Mouse (Mus musculus): ENCODE measurements around the gene Rgs3. TPM values are rescaled to one million over a fixed set of nuclear protein-coding genes. Genes with fewer than 3 reads are reported as not detected.

Rgs3 gene
- total RNA-seq, 2 experiments from 2014 or later, result 6.5 to 11.3 TPM

DNA sequence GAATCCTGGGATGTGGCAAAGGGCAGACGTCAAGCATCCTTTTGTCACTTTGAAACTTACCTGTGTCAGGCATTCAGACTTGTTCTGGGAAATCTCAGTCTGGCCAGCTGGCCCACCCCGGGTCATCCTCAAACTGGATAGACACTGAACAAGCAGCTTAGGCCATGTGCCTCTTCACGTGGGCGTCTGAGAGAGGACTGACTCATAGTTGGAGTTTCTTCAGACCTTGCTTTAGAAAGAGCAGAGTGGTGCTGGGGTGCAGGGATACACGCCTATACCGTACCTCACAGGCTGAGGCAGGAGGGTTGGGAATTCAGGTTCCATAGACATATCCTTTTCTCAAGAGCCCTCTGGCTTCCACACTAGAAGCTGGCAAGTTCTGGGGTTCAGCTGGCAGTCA lies 15.9 kb upstream of the Rgs3 start:
- no peak for ATAC-seq (replicated peaks; ENCODE audit: poor library complexity, severe bottlenecking)

DNA sequence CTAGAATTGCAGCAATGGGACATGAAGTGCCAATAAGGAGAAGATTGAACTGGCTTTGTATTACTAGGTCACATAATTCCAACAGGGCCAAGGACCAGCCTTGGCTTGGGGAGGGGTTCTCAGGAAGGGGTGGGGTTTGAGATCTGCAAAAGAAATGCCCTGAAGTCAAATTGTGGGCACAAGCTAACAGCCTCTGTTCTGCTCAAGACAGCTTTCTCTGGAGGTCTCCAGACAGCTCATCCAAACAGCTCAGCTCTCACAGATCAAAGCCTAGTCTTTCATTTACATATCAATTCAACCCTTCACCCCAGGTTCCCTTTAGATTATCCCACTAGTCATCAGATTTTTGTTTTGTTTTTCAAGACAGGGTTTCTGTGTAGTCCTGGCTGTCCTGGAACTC lies 14.8 kb upstream of the Rgs3 start:
- ATAC-seq (replicated peaks; ENCODE audit: poor library complexity, severe bottlenecking), result no peak

DNA sequence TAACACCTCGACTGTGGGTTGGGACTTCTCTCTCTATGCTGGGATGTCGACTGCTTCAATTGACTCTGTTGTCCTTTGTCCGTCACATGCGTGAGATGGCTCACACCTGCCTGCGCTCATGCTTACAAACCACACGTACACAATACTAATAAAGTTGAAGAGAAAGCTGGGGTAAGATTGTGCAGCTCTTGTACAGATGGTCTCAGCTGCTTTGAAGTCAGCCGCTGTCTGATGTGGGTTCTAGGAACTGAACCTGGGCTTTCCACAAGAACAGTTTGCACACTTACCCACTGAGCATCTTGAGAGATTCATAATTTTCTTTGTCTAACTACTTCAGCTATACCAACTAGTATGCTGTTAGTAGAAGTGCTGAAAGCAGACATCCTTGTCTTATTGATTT lies 7.7 kb upstream of the Rgs3 start:
- no peak for ATAC-seq (replicated peaks; ENCODE audit: poor library complexity, severe bottlenecking)

DNA sequence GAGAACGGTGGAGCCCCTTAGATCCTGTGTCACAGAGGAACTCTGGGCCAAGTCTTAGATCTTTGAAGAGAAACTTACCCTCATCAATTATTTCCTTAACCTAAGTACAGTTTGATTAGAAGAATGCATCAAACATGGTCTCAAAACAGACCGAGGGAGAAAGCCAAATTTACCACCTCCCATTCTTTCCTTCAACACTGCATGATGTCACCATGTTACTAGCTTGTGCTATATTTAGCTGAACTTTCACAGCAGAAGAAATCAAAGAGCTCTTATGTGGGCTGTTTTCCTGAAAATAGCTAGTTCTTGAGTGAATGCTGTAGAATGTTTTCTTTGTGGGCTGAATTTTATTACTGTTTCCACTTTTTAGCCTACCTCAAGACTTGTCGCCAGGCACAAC lies 2.2 kb upstream of the Rgs3 start:
- ATAC-seq (replicated peaks; ENCODE audit: poor library complexity, severe bottlenecking), result no peak

DNA sequence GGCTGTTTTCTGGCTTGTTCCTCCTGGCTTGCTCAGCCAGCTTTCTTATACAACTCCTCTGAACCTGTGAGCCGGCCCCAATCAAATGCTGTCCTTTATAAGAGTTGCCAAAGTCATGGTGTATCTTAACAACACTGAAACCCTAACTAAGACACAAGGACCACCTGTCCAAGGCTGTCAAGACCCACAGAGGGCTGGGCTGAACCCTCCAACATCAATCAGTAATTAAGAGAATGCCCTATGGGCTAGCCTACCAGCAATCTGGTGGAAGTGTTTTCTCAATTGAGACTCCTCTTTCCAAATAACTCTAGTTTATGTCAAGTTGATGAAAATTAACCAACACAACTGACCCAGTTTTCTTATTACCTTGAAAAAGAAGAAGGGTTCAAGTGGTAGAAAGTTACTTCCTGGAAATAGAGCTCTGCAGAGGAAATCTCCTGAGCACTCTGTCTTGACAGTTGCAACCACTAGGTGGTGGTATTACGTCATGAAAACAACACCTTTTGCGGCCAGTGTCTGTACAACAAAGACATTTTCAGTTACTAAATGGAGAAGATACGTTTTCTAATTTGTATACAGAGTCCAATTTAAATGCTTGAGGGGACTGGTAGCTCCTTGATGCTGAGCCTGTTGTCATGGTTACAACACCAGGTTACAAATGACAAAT lies 1.4 kb downstream of the Rgs3 start:
- ATAC-seq (replicated peaks; ENCODE audit: poor library complexity, severe bottlenecking), result peak; percentile 94

DNA sequence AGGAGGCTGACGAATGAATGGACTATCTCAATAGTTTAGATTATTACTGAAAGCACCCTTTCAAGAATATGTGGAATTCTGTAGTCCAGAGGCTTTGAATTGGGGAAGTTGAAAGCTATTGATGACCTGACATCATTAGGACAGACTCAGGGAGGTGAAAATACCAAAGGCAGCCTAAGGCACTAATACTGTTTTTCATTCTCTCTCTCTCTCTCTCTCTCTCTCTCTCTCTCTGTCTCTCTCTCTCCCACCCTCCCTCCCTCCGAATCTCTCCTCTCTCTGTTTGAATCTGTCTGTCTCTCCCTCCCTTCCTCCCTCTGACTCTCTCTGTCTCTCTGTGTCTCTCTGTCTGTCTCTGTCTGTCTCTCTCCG lies 2.0 kb downstream of the Rgs3 start:
- ATAC-seq (replicated peaks; ENCODE audit: poor library complexity, severe bottlenecking), result no peak

DNA sequence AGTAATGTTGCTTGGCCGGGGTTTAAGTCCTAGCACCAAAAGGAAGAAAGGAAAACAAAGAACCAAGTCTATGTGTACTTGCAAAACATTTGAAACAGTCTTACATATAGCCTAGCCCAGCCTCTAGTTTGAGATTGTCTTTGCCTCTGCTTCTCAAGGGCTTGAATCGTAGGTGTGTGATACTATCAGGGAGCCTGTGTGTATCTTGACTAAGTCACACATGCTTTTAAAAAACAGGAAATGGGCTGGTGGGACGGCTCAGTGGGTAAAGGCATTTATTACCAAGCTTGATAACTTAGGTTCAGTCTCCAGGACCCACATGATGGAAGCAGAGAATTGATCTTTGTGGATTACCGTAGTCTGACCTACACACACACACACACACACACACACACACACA lies 2.4 kb downstream of the Rgs3 start:
- ATAC-seq (replicated peaks; ENCODE audit: poor library complexity, severe bottlenecking), result no peak

DNA sequence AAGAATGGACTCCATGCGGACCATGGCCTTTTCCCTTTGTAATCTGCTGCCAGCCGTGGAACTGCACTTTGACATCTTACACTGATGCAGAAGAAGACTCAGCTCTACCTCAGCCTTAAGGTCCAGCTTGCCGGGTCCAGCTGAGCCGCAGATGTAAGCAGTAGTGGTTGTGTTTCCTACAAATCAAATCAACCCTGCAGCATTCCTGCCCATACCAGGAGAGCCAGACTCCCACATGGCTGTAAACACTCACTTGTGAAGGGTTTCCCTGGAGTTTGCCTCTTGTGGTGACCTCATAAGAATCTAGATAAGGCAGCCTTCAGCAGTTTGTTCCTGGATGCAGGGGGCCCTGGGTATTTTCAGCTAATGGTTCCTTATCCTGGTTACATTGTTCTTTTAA lies 6.9 kb downstream of the Rgs3 start:
- no peak for ATAC-seq (replicated peaks; ENCODE audit: poor library complexity, severe bottlenecking)

DNA sequence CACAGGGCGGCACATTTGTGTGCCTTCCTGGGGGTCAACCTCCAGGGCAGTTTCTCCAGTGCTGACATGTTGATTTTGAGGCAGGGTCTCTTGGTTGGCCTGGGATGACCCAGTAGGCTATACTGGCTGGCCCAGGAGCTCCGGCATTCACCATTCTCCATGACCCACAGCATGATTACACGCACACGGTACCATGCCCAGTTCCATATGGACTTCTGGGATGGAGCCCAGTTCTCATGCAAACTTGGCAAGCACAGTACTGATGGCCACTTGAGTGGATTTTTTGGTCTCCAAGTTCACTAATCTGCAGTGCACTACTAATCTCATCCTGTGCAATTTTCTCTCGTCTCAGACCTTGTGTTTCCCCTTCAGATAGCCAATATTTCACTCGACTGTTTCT lies 8.0 kb downstream of the Rgs3 start:
- no peak for ATAC-seq (replicated peaks; ENCODE audit: poor library complexity, severe bottlenecking)

DNA sequence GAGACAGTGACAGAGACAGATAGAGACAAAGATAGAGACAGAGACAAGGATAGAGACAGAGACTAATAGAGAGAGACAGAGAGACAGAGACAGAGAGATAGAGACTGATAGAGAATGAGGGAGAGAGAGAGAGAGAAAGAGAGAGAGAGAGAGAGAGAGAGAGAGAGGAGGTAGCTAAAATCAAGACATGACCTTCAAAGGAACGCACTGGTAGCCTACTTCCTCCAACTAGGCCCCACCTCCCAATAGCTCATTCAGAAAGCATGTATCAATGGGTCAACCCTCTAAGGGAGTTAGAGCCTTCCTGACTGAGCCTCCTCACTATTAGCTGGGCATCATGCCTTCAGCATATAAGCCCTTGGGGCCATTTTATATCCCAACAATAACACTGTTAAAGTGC lies 8.7 kb downstream of the Rgs3 start:
- ATAC-seq (replicated peaks; ENCODE audit: poor library complexity, severe bottlenecking), result no peak

DNA sequence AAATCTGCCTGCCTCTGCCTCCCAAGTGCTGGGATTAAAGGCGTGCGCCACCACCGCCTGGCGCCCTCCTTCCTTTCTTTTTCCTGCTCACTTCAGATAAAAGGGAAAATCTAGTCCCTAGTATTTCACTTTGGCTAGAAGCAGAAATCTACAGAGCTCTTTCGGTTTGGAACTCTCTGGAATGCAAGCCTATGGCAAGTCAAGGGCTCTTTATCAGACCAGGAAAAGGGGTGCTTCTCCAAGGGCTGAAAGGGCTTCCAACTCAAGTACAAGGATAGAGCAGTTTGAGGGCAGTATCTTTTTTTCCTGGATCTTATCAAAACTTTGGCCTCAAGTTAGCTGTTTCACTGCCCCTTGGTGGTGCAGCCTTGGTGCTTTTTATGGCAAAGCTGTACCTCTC lies 10.0 kb downstream of the Rgs3 start:
- no peak for ATAC-seq (replicated peaks; ENCODE audit: poor library complexity, severe bottlenecking)

DNA sequence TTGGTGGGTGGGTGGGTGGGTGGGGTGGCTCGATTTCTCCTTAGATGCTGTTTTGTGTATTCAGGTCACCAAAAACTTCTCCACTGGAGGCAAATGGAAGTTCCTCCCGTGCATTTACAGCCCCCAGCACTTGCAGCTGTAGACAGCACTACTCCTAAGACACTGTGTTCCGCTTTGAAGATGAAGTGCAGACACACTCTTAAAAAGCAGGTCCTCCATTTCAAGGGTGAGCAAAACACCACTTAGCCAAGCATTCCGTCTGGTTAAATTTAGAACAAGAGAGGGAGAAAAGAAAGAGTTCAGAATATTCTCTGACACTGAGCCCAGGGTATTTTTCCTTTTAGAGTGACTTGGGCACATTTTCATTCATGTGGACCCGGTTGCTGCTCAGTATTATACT lies 10.4 kb downstream of the Rgs3 start:
- no peak for ATAC-seq (replicated peaks; ENCODE audit: poor library complexity, severe bottlenecking)

DNA sequence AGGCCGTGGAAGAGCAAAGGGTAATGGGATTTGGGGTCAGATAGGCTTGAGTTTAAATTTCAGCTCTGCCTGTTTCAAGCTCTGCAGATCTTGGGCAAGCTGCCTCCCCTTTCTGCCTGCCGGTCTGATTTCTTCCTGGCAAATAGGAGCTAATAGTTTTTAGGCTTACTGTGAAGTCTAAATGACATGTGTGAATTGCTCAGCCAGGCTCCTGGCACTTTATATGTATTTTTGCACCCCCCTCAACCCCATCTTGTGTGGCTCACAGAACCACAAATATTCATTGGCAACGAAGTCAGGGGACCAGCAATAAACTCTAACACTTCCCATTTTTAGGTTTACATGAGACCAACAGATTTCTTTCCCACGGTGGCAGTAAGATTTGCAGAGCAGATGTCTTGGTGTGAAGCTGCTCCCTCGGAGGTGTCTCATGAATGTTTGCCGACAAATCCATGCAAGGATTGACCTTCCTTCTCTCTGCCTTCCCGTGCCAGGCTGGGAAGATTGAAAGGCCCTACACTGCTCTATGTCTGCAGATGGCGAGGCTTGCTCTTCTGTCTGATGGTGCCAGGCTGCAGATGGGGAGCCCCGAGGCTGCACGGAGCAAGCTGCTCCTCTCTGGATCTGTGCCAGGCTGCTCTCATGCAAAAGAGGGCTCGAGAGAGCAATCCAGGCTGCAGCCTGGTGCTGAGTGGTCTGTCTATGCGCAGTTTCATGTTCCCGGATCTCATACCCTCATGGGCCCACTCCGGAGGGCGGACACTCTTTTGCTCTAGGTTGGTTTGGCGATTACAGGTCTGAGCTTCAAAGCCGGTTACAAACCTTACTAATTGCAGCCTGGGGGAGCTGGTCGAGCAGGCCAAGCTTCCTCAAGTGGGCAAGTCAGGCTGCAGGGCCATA lies 23.0 kb downstream of the Rgs3 start:
- ATAC-seq (replicated peaks; ENCODE audit: poor library complexity, severe bottlenecking), result peak; percentile 15; the same call in 1 of the 2 replicates

DNA sequence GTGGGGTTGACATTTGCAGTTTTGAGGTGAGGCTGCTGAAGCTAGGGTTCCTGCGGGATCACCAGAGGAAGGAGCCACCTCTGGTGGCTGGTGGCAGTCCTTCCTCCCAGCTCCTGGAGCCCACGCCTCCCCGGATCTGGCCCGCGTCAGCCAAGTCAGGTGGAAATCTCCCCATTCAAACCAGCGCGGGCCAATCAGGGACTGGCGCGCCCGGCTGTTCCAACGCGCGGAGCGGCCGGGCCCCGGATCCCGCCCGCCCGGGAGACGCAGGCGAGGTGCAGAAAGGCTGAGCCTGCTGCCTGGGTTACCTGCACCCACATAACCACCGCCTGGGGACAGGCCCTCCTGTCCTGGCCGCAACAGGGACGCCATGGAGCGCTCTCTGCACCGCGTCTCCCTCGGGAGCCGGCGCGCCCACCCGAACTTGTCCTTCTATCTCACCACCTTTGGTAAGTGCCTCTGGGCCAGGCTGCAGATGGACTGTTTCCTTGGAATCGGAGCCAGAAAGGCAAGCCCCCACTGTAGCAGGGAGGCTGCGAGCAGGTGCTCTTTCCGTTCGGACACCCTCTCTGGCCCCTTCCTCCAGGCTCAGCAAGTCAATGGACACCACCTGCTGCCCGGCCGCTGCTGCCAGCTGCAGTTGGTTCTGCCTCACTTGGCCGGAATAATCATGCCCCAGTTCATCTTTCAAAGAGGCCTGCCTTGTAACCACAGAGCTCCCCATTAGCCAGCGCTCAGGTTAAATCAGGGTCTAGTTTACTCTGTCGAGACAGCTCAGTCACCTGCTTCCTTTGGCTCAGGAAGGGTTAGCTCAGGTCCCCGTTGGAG lies 23.8 kb downstream of the Rgs3 start:
- ATAC-seq (replicated peaks; ENCODE audit: poor library complexity, severe bottlenecking), result peak; percentile 79

DNA sequence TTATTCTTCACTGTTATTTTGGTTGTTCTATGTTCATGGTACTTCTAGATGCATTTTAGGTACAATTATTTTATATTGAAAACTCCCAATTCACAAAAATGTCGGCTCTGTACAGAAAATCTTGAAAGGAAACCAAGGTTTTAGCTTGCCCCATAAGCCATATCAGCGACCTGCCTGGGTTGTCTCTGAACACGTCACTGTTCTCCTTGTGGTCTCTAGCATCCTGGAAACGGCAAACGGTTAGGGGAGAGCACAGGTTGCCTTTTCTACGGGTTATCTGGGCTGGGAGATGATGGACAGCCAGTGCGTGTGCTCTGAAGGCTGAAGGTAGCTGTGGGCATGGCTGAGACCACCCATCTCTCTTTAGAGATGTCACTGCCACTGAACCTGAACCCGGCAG lies 27.4 kb downstream of the Rgs3 start:
- no peak for ATAC-seq (replicated peaks; ENCODE audit: poor library complexity, severe bottlenecking)

DNA sequence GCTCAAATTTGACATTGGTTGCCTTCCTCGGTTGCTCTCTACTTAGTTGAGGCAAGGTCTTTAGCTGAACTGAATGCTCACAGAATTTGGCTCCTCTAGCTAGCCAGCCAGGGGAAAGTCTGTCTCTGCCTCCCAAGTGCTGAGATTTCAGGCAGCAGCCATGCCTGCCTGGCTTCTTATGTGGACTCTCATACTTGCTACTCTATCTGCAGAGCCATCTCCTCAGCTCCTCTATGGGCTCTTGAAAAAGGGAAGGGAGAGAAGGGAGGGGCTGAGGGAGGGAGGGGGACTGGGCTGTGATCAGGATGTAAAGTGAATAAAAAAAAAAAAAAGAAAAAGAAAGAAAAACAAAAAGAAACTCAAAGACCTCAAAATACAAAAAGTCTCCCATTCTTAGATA lies 31.2 kb downstream of the Rgs3 start:
- ATAC-seq (replicated peaks; ENCODE audit: poor library complexity, severe bottlenecking), result peak; percentile 57; the same call in 1 of the 2 replicates

DNA sequence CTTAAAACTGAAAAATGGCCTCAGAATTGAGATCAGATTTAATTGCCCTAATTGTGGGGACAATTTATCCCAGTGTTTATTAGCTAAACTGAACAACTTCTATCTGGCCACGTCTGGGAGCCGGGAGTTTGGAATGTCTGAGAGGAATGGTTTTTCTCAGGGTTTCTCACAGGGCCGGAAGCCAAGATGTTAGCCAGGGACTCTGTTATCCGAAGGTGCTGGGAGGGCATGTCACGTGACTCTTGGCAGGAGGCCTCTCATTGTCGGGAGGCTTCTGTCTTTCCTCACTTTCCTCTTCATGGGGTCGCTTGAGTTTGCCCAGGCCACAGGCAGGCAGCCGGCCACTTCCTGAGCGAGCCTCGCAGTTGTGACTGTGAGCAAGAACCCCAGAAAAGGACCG lies 31.7 kb downstream of the Rgs3 start:
- ATAC-seq (replicated peaks; ENCODE audit: poor library complexity, severe bottlenecking), result 0 out of 2 replicates have a peak, but pooled peaks have one; percentile 30

DNA sequence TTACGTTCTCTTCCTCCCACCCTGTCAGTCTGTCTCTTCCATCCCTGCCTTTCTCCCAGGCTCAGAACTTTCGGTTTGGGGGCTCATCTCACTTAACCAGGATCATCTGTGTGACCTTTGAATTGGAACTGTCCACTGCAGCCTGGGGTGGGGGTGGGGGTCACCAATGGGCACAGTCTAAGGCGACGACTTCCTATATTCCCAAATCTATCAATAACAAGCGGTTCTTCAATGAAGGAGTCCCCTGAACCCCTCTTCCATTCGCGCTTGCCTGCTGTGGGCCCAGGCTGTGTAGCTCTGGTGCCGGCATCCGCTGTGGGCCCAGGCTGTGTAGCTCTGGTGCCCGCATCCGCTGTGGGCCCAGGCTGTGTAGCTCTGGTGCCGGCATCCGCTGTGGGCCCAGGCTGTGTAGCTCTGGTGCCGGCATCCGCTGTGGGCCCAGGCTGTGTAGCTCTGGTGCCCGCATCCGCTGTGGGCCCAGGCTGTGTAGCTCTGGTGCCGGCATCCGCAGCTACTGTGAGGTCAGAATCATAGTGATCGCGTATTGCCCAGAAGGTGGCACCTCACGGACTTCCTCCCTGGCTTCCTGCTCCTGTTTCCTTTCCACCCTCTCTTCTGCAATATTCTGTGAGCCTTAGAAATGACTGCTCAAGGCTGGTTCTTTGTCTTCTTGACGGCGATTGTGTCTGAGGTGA lies 34.0 kb downstream of the Rgs3 start:
- peak; percentile 95 for ATAC-seq (replicated peaks; ENCODE audit: poor library complexity, severe bottlenecking)

DNA sequence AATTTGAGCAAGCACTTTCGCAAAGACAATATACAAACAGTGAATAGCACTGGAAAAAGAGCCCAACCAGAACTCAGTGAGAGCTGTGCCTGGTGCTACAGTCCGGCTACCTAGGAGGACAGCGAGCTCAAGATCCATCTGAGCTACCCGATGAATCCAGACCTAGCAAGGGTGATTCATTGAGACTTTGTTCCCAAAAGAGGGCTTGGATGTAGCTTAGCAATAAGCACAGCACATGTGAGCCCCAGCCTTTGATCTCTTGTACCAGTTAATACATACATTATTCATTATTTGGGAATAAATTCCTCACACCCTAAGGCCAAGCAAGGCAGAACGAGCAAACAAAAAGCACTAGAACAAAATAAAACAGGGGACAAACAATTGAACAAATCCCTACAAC lies 34.8 kb downstream of the Rgs3 start:
- no peak for ATAC-seq (replicated peaks; ENCODE audit: poor library complexity, severe bottlenecking)

DNA sequence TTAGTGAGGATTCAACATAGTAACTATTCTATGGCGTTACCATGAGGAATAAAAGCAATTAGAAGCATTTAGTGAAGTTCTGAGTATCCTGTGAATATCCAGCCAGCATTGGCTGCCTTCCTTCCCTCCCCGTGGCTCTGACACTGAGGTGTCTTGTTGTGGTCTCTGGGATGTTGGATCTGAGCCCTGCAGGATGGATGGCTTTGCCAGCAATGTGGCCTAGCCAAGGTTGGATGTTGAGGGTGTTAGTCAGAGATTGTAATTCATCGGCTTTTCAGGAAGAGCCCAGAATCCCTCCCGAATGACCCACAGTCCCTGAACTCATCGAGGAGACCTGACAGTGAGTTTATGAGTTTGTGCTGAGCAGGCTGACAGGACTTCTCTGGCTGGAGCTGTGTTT lies 36.4 kb downstream of the Rgs3 start:
- no peak for ATAC-seq (replicated peaks; ENCODE audit: poor library complexity, severe bottlenecking)
